Mouse (Mus musculus) retina, embryonic 14.5 days (tissue): ENCODE measurements around the gene Irs2.

Source experiments
- DNase-seq: peaks from one replicate; pipeline ENCODE4 v3.0.0-alpha.2; 2015; ENCODE audit warnings: low spot score

The Irs2 gene

DNA sequence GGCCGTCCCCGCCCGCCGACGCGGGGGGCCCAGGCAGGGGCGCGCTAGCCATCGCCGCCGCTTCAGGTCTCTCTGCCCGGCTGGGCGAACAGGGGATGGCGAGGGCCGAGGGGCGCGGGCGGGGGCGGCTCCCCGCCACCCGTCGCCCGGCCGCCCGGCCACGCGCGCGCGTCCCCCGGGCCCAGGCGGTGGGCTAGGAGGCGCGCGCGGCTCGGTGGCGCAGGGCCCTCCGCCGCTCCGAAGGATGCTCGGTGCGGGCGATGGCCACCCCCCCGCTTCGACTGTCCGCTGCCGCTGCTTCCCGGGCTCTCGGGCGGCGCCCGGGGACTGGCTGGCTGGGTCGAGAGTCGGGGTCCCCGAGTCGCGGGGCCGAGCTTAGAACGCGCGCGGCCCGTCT is at the start of gene Irs2:
Gene Irs2 (minus strand): TSS at position 80 of the 397 bp plus-strand sequence.
- DNase-seq, result no peak

DNA sequence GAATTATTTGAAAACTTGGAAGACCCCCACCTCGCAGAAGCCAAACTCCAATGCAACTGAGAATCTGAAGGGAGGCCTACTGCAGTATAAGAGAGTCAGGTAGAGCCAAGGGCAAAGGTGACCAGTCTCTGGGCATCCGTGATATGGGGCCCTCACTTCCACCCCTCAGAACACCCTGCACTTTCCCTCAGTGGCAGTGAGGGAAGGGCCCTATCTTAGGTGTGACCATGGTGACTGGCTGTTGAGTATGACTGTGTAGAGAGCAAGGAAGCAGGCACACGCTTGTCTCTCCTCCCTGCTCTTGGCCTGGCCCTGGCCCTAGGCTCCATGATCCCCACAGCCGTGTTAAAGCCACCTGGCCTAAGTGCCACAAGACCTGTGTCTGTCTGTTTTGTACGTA is 48.4 kb upstream of the Irs2 start:
- no peak for DNase-seq

DNA sequence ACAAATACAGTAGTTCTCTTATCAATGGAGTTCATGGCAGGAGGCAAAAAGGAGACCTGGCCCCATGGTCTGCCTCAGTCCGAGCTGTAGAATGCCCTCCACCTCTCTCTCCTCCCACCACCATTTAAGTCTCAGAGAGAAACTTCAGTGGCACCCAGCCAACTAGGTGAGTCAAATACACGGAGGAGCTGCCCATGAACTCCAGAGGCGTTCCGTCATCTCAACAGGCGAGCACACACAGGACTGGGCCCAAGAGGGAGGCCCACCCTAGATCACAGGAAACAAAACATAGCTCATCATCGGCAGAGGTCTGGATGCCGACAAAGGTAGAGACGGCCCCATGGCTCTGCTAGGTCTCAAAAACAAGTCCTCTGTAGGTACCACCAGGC is 47.9 kb upstream of the Irs2 start:
- no peak for DNase-seq

DNA sequence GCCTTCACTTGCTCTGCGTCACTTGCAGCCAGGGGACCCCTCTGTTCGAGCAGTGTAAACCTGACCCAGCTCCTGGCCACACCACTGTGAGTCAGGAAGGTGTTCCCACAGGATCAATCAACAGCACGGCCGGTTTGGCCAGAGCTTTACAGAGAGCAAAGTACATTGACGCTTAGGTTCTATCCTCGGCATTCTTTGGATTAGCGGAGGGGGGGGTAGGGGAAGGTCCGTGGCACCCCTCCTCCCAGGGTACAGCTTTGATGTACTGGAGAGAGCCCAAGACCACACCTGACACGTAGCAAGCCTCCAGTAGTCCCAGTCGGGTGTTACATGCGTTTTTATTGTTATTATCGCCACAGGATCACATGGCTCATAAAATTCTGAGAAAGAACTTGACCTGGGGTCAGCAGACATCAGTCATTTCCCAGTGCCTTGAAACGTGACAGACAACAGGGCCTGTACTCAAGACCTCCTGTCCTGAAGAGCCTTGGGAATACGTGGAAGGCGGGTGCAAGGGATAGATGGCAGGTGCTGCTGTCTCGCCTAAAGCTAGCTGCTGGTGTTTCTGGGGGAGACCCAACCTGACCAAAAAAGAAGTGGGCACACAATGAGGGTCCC is 47.4 kb upstream of the Irs2 start:
- DNase-seq, result no peak

DNA sequence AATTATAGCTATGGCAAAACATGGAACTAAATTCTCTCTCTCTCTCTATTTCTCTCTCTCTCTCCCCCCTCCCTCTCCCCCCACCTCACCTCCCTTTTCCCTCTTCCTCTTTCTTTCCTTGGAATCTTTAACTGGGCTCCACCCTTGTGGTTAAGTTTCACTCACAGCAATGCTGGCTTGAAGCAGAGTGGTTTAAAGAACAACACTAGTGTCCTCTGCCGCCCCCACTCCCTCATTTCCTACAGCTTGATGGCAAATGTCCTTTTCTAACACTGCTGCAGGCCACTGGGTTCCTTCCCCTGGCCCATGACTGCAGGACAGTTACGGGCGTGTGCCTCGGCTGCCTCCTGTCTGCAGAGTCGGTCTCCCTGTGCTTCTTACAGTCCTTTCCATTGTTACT is 41.6 kb upstream of the Irs2 start:
- no peak for DNase-seq

DNA sequence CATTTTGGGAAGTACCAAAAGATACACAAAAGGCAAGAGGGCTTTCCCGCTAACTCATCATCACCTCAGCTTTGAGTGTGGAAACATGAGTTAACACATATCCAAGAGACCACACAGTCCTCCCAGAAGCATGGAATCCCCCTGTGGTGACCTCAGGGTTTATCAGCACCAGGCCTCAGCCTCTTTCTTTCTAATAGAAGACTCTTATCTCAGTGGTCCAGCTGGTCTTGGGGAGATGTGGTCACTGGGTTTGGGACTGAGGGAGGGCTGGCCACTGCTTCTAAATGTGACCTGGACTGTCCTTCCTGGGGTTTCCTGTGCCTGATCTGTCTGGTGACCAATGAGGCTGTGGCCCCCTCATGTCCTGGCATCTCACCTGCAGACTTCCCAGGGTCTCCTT is 39.6 kb upstream of the Irs2 start:
- no peak for DNase-seq

DNA sequence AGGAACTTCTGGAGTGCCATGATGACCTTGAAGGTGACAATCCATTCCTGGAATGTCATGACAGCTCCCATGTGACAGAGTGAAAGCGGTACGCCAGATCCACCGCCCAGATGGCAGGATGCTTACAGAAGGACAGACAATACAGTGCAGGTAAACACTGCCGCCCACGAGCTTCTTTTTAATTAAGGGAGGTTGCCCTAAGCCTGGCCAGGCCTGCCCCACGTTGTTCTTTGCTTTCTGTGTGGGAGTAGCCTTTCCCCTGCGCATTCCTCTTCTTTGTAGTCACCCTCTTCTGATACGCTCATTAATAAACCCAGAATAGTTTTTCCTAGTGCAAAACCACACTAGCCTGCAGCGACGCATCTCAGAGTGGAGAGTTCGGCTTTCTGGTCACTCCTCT is 36.4 kb upstream of the Irs2 start:
- DNase-seq, result no peak

DNA sequence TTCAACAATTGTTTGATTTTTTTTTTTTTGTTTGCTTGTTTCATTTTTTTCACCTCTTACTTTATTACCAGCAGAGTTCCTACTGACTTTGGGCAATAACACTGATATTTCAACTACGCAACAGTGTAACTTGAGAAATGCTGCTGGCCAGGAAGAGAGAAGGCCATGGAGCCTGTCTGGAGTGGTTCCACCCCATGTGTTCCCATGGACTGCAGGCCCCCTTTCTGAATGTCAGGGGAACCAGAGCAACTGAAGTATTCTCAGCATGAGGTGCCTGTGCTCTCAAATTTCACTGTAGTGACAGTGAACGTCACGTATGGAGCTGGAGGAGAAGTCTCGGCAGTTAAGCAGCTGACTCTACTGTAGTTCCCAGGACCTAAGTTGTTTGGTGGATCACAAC is 35.3 kb upstream of the Irs2 start:
- DNase-seq, result no peak

DNA sequence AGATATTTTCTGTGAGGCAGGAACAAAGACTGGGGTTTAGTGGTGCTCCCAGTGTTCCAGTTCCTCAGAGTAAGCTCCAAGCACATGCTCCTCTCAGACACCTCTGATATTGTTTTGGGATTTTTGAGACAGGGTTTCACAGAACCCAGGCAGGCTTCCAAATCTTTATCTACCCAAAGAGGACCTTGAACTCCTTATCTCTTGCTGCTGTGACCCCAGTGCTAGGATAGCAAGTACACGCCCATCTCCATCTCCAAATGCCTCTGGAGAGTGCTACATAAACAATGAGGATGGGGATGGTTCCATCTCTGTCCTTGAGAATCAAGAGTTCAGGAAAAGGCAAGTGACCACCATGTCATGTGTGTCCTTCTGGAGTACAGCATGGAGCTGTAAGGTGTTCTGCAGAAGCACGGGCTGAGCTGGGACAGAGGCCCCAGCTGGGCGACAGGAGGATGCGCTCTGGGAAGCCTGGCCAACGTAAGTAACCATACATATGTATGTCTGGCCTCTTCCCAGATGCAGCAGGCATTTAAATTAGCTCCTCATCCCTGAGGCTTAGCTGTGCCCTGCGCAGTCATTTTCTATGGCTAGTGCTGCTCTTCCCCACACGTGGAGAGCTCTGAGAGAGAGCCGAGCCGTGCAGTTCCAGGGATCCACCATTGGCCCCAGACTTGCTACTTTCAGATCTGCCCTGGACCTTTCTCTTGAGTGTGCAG is 34.8 kb upstream of the Irs2 start:
- no peak for DNase-seq

DNA sequence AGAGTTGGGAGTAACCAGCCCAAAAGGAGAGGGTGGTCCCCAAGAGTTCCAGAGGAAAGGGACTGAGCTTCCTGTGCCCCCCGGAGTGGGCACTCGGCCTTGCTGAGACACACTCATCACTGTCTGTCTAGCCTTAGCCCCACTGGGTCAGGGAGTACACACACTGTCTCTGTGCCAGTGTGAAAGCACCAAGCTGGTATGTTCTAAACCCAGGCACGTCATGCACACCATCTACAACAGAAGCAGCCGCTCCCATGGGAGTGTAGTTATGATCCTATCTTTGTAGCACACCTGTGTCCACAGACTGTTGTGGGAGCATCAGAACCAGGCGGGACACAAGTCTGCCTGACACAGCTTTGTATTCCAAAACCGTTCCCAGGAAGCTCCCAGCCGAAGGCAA is 31.8 kb upstream of the Irs2 start:
- no peak for DNase-seq

DNA sequence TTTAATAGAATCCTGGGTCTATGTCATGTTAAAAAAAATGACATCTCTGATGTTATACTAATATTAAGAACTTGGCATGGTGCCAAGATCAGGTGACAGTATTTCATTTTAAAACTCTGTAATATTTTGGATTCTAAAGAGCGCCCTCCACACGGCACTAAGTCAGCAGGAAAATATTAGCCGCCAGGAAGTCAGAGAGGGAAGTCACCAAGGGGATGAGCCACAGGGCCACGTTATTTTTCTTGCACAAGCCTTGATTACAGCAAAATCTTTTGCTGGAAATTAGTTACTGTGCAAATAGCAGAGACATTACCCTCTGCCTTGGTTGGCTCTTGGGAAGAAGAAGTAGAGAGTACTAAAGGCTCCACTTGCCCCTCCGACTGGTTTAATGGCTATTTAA is 30.5 kb upstream of the Irs2 start:
- DNase-seq, result no peak

DNA sequence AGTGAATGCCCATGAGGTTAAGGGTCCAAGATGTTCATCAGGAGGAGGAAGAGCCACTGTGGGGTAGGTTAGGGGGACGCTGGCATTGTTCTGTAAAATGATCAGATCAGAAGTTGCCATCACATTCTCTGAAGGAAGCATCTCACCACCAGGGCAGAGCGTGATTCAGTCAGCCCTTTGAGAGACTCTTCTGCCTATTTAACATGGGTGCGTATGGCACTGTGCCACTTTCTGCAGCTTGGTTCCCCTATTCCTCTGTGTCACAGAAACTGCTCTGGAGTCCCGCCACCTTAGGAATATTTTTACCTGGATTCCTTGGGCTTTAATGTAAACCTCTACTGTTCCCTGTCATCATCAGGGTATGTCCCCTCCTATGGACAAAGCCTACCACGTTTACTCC is 30.1 kb upstream of the Irs2 start:
- no peak for DNase-seq

DNA sequence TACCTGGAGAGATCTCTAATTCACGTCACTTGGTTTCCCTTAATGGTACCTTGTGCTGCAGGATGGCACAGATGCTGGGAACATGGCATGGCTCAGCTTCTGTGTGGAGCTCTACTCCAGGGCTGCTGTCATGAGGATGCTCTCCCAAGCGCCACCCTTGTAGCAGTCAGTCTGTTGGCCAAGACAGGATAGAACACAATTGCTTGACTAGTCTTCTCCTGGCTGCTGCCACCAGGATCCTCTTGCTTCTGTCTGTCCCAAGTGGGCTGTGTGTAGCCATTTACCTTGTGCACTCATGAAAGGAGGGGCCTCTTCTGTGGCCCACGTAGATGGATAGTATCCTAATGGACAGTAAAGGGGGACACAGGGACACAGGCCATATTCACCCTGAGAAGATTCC is 28.5 kb upstream of the Irs2 start:
- no peak for DNase-seq

DNA sequence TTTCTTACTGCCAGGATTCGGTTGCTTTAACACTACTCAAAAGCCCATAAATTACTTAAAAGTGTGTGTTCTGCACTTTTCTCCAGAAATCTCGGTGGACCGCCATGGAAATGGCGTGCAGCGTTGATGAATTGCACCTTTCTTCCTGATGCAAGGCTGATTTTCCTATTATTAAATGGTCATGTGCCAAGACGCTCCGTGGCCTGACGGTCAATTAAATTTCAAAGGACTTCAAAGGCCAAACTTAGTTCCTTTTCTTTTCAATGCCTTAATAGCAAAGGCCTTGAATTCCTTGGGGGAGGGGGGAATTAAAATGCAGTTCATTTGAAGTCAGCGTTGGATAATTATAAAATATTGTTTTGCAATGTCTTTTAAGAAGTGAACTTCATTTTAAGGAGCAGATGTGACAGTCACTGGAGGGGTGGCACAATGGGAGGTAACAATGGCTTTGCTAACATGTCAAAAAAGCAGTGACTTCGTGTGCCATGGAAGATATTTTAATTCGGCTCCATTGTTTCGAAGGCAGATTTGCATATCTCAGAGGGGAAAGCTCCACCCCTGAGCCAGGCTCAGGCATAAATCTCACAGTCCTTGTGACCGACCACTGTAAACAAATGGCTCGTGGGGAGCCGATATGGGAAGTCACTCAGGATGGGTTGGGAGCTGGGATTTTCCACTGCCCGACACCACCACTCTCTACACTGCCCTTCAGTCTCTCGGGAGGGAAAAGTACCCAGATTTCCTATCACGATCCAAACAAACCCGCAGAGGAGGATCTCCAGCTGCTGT is 27.6 kb upstream of the Irs2 start:
- DNase-seq, result peak; percentile 22

DNA sequence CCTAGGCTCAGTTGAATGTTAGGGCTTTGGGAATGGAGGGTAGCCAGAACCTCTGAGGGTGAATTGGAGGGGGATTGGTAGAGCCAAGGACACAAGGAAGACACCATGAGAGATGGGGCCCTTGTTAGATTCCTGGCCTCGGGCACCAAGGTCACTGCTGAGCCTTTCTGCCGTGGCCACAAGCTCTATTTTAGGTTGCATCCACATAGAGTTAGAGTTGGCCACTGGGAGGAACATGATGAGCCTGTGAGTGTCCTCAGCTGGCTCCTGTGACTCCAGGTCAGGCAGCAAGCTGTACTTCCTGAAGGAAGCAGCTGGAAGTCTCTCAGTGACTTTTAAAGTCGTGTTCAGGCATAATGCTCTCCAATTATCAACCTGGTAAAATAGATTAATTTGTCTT is 16.6 kb upstream of the Irs2 start:
- DNase-seq, result no peak

DNA sequence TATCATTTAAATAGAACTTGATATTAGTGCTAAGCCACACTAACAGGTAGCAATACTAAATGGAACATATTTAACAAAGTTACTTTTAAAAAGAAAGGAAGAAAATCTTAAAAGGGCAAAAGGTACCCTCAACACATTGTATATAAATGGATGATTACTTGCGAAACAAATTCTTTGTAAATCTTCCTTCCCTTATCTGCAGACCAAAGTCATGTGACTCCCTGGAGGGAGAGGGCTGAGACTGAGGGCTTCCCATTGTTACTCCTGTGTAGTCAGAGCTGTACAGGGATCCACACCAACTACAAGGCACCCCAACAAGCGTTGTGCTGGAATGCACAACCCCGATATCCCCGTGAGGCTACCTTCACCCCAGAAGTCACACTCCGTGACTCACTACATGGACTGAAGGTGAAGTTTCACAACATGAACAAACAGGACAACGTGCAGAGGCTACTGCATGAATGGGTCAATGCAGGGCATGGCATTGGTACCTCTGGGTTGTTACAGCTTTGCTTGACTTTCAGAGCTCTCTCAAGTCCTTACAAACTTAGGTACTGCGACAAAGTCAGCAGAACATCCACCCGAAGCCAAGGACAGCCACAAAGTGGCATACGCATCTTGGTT is 12.8 kb upstream of the Irs2 start:
- no peak for DNase-seq

DNA sequence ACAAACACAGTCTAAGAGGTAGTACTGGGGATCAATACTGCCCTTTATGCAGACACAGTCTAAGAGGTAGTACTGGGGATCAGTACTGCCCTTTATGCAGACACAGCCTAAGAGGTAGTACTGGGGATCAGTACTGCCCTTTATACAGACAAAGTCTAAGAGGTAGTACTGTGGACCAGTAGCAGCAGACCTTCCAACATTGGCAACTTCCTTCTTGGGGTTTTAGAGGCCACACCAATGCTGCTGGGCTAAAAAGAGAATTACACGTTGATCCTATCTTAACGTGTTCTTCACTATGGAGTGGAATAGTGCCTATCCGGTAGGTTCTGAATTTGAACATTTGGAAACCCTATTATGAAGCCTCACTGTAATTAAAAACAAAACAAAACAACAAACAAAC is 7.4 kb upstream of the Irs2 start:
- DNase-seq, result no peak

DNA sequence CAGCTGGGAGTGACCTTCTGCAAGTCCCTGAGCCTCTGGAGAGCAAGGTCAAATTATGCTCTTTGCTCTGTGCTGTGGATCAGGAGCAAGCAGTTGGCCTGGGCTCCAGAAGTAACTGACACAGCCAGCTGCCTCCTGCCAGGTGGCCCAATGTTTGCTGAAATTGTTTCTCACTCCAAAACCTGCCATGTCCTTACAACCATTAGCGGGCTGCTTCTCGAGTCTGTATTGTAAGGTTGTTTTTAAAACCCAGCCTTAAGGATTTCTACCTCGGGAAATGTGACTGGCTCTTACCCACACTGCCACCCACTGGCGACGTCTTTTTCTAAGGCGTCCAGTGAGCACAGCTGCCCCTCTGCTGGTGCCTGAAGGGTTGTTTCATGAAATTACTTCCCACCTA is 5.0 kb upstream of the Irs2 start:
- peak; percentile 76 for DNase-seq

DNA sequence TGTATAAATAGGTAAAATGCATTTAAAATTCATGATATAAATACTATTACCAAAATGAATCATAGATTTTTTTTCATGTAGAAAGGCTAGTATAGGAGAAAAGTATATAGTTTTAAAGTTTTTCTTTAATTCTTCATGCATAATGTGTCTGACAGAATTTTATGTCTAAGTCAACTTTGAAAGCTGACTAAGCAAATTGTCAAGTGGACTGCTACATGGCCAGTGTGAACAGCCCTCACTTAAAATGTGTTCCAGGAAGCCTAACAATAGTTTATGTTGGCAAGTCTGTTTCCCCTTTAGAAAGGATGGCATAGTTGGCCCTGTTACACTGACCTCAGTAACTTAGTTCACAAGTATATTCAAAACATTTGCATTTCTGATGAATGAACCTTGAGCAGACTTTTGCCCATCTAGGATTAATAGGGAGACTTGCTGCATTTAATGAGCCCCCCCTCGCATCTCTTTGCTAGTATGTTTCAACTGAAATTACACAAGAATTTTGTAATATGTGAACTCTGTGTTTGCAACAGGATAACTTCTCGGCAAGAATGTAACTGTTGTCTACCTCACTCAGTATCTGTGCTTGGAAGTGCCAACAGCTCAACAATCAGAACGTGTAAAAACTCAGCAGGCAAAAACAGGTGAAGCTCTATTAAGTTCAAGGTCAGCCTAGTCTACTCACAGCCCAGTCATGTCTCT is 3.7 kb upstream of the Irs2 start:
- DNase-seq, result no peak

DNA sequence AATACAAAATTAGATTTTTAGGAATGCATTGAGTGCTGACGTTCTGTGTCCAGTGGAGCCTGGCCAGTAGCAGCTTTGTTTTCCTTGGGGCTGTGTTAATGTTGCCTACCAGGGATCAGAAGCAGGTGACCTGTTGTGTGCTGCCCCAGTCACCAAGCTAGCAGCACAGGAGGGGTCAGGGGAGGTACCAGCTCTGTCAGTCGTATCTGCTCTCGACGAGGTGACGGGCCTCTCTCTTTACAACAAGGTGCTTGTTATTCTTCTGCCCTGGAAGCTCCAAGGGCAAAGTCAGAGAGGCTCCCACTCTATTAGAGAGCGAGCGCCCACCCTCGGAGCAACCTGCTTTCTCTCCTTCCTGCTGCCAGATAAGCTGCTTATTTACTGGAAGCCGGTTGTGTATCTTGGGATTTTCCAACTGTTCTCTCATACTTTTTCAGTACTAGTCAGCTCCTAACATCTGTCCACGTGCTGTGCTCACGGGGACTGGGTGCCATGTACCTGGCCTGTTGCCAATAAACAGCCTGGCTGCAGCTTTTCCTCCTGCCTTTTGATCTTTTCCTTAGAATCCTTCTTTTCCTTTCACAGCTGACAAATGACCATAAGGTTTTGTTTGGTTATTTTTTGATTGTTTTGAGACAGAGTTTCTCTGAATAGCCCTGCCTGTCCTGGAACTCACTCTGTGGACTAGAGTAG is 2.8 kb upstream of the Irs2 start:
- DNase-seq, result no peak

DNA sequence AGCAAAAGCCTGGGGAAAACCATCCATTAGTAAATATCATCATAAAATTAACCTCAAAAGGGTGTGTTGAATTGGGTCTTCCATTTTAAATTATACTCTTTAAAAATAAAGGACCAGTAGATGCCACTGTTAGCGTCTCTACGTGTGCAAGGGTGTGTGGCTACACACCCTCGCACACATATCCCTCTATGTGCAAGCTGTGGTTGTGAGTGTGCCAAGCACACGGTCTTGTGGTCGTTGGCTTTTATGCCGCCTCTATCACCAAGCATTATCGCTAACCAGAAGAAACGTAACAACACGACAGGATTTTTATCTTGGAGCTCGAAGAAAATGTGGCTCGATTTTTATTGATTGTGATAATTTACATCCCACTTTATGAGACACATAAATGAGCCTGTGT is 2.1 kb upstream of the Irs2 start:
- DNase-seq, result no peak
